Mouse (Mus musculus) c-Kit-positive CD71-negative TER-119-negative erythroid progenitor cells, embryonic 14.5 days (primary cell): ENCODE data around the gene Msh6.
"Not testable (repeated sequence)": the region's sequence is repeated elsewhere in the genome, so short reads cannot be mapped to it uniquely, and the experiment has no call there.

Experiments
- DNase-seq: peaks from one replicate; pipeline ENCODE4 v3.0.0-alpha.2; 2013; ENCODE audit warnings: low read depth

The Msh6 gene

GRCm38 (mm10) chr17:87974629-87975228 lies at the start of gene Msh6:
Gene Msh6, plus strand, starts transcription at chr17:87975062.
- DNase-seq: peak; percentile 88

GRCm38 (mm10) chr17:87934326-87934725 lies 40.5 kb upstream of the Msh6 start:
- DNase-seq: no peak

GRCm38 (mm10) chr17:87934736-87935135 lies 40.1 kb upstream of the Msh6 start:
- DNase-seq: no peak

GRCm38 (mm10) chr17:87936156-87936555 lies 38.7 kb upstream of the Msh6 start:
- DNase-seq: no peak

- peak; percentile 50 for DNase-seq
Measured at GRCm38 (mm10) chr17:87948965-87949584, 25.8 kb upstream of the Msh6 start.

- not testable (repeated sequence) for DNase-seq
Measured at GRCm38 (mm10) chr17:87954618-87955124, 20.2 kb upstream of the Msh6 start.

GRCm38 (mm10) chr17:87957096-87957840 lies 17.6 kb upstream of the Msh6 start:
- DNase-seq: no peak

- DNase-seq: no peak
Measured at GRCm38 (mm10) chr17:87958283-87958682, 16.6 kb upstream of the Msh6 start.

GRCm38 (mm10) chr17:87959406-87959805 lies 15.5 kb upstream of the Msh6 start:
- not testable (repeated sequence) for DNase-seq

GRCm38 (mm10) chr17:87959931-87960330 lies 14.9 kb upstream of the Msh6 start:
- not testable (repeated sequence) for DNase-seq

- no peak for DNase-seq
Measured at GRCm38 (mm10) chr17:87963081-87964075, 11.5 kb upstream of the Msh6 start.

- DNase-seq: not testable (repeated sequence)
Measured at GRCm38 (mm10) chr17:87968483-87968926, 6.4 kb upstream of the Msh6 start.

- not testable (repeated sequence) for DNase-seq
Measured at GRCm38 (mm10) chr17:87971696-87972591, 2.9 kb upstream of the Msh6 start.

GRCm38 (mm10) chr17:87972856-87973255 lies 2.0 kb upstream of the Msh6 start:
- no peak for DNase-seq

GRCm38 (mm10) chr17:87973261-87974167 lies 1.3 kb upstream of the Msh6 start:
- no peak for DNase-seq

GRCm38 (mm10) chr17:87975229-87975853 lies 479 bp downstream of the Msh6 start:
- DNase-seq: no peak

- DNase-seq: no peak
Measured at GRCm38 (mm10) chr17:87976154-87976806, 1.4 kb downstream of the Msh6 start.

- not testable (repeated sequence) for DNase-seq
Measured at GRCm38 (mm10) chr17:87976927-87977326, 2.1 kb downstream of the Msh6 start.
